Mouse (Mus musculus) midbrain, embryonic 15.5 days (tissue): Measurements from ENCODE around the gene Srebf2. TPM values are rescaled to one million over a fixed set of nuclear protein-coding genes. Genes with fewer than 3 reads are reported as not detected.
A peak's percentile ranks its signal among the peaks of the same experiment; 100 is the strongest.

Source experiments
- ATAC-seq: fragments of 200-750 bp; cut with Nextera tagmentation; replicated peaks from 2 replicates; pipeline ENCODE4 v1.8.0; 2017; ENCODE audit warnings: moderate TSS enrichment
- H3K27ac ChIP-seq: fragments of 300-500 bp; sonication (generic); 2 replicates; pipeline ENCODE4 v1.5.1; 2015; ENCODE audit warnings: mild to moderate bottlenecking, inconsistent platforms
- H3K27me3 ChIP-seq: fragments of 300-500 bp; sonication (generic); replicated peaks from 2 replicates; pipeline ENCODE4 v1.6.1; 2015; ENCODE audit warnings: inconsistent platforms
- H3K36me3 ChIP-seq: fragments of 300-500 bp; sonication (generic); replicated peaks from 2 replicates; pipeline ENCODE4 v1.6.1; 2015; ENCODE audit warnings: inconsistent platforms
- H3K4me1 ChIP-seq: fragments of 300-500 bp; sonication (generic); 2 replicates; pipeline ENCODE4 v1.6.1; 2015; ENCODE audit warnings: inconsistent platforms
- H3K4me2 ChIP-seq: fragments of 300-500 bp; sonication (generic); 2 replicates; pipeline ENCODE4 v1.6.1; 2015; ENCODE audit warnings: inconsistent platforms, mild to moderate bottlenecking, moderate library complexity
- H3K4me3 ChIP-seq: fragments of 300-500 bp; sonication (generic); 2 replicates; pipeline ENCODE4 v1.5.1; 2015; ENCODE audit warnings: mild to moderate bottlenecking, inconsistent platforms
- H3K9ac ChIP-seq: fragments of 300-500 bp; sonication (generic); 2 replicates; pipeline ENCODE4 v1.6.1; 2015; ENCODE audit warnings: mild to moderate bottlenecking, inconsistent platforms
- H3K9me3 ChIP-seq: fragments of 300-500 bp; sonication (generic); 2 replicates; pipeline ENCODE4 v1.6.1; 2016; ENCODE audit warnings: inconsistent platforms
- WGBS: fragments of 180-500 bp; shearing (Covaris S2); methylation state at CpG from one replicate; pipeline ENCODE4 v1.1.7; 2015; ENCODE audit warnings: mixed read lengths; 5-methylcytosine and 5-hydroxymethylcytosine counted together
- polyA plus RNA-seq: library from polyadenylated mRNA; unstranded; fragments of >200 nt; fragmentation: Nextera tagmentation; extraction: Ambion mirVana; gene quantifications from 2 replicates; pipeline ENCODE4 v1.2.1, GENCODE M21; 2015

Srebf2 gene
- polyA plus RNA-seq, 1 experiment from 2014 or later = 224 TPM

GRCm38 (mm10) chr15:82204680-82205371 lies 57.8 kb downstream of the Srebf2 start:
- no peak overlapping the region for H3K27ac ChIP-seq
- no peak overlapping the region for H3K4me3 ChIP-seq
- H3K36me3 ChIP-seq = peaks cover 23% of the 10 kb centered on the region
- H3K4me2 ChIP-seq = no peak overlapping the region
- peaks cover 21% of the 10 kb centered on the region for H3K4me1 ChIP-seq
- no peak overlapping the region for H3K9ac ChIP-seq
- 61% methylated on average over 10 of the region's 10 CpGs for WGBS
- ATAC-seq = no peak
- H3K27me3 ChIP-seq = peaks cover 29% of the 10 kb centered on the region
- H3K9me3 ChIP-seq = no peaks in the 10 kb centered on the region

- H3K4me3 ChIP-seq = 0 out of 2 replicates have a peak overlapping the region, but pooled peaks have one; percentile 2
- 55% methylated on average over 9 of the region's 9 CpGs for WGBS
- H3K9me3 ChIP-seq = no peaks in the 10 kb centered on the region
- H3K27ac ChIP-seq = no peak overlapping the region
- peaks cover 23% of the 10 kb centered on the region for H3K4me1 ChIP-seq
- H3K36me3 ChIP-seq = peaks cover 18% of the 10 kb centered on the region
- peaks cover 46% of the 10 kb centered on the region for H3K27me3 ChIP-seq
- H3K4me2 ChIP-seq = no peak overlapping the region
- H3K9ac ChIP-seq = no peak overlapping the region
- ATAC-seq = peak; percentile 69
These were observed 59.6 kb downstream of the Srebf2 start for GRCm38 (mm10) chr15:82206365-82207104.

GRCm38 (mm10) chr15:82207105-82207459 lies 60.1 kb downstream of the Srebf2 start:
- no peak overlapping the region for H3K27ac ChIP-seq
- no peak for ATAC-seq
- H3K4me1 ChIP-seq = peaks cover 29% of the 10 kb centered on the region
- H3K9me3 ChIP-seq = no peaks in the 10 kb centered on the region
- H3K27me3 ChIP-seq = peaks cover 52% of the 10 kb centered on the region
- peak overlapping the region; percentile 2; the same call in 1 of the 2 replicates for H3K4me3 ChIP-seq
- H3K4me2 ChIP-seq = peak overlapping the region; percentile 19
- H3K9ac ChIP-seq = no peak overlapping the region
- peaks cover 15% of the 10 kb centered on the region for H3K36me3 ChIP-seq
- 17% methylated on average over 34 of the region's 34 CpGs for WGBS

- Histone ChIP-seq H3K36me3 (peaks cover 15% of the 10 kb centered on the region), H3K27me3 (peaks cover 57% of the 10 kb centered on the region), H3K9me3 (no peaks in the 10 kb centered on the region), H3K4me1 (peaks cover 35% of the 10 kb centered on the region), H3K27ac (no peak overlapping the region), H3K4me2 (peak overlapping the region; percentile 19), H3K9ac (no peak overlapping the region), H3K4me3 (peak overlapping the region; percentile 2; the same call in 1 of the 2 replicates)
- ATAC-seq = no peak
- WGBS = 14% methylated on average over 30 of the region's 30 CpGs
These were observed 60.7 kb downstream of the Srebf2 start for GRCm38 (mm10) chr15:82207504-82208219.

- Histone ChIP-seq H3K4me2 (no peak overlapping the region), H3K36me3 (peaks cover 8% of the 10 kb centered on the region), H3K27me3 (peaks cover 64% of the 10 kb centered on the region), H3K27ac (no peak overlapping the region), H3K9ac (no peak overlapping the region), H3K4me1 (peaks cover 37% of the 10 kb centered on the region), H3K9me3 (no peaks in the 10 kb centered on the region), H3K4me3 (no peak overlapping the region)
- 84% methylated on average over 8 of the region's 8 CpGs for WGBS
- ATAC-seq = no peak
These were observed 61.3 kb downstream of the Srebf2 start for GRCm38 (mm10) chr15:82208307-82208706.

GRCm38 (mm10) chr15:82209295-82210050 lies 62.5 kb downstream of the Srebf2 start:
- peaks cover 71% of the 10 kb centered on the region for H3K27me3 ChIP-seq
- no peak overlapping the region for H3K4me3 ChIP-seq
- peaks cover 37% of the 10 kb centered on the region for H3K4me1 ChIP-seq
- H3K36me3 ChIP-seq = no peaks in the 10 kb centered on the region; the same call in 1 of the 2 replicates
- no peaks in the 10 kb centered on the region for H3K9me3 ChIP-seq
- WGBS = 79% methylated on average over 13 of the region's 13 CpGs
- no peak overlapping the region for H3K27ac ChIP-seq
- no peak overlapping the region for H3K4me2 ChIP-seq
- H3K9ac ChIP-seq = no peak overlapping the region
- ATAC-seq = no peak

GRCm38 (mm10) chr15:82210801-82211200 lies 63.8 kb downstream of the Srebf2 start:
- ATAC-seq = no peak
- no peak overlapping the region for H3K9ac ChIP-seq
- H3K27me3 ChIP-seq = peaks cover 78% of the 10 kb centered on the region
- H3K36me3 ChIP-seq = no peaks in the 10 kb centered on the region
- no peak overlapping the region for H3K4me3 ChIP-seq
- peaks cover 37% of the 10 kb centered on the region for H3K4me1 ChIP-seq
- WGBS = 47% methylated on average over 1 of the region's 1 CpGs
- H3K4me2 ChIP-seq = no peak overlapping the region
- H3K27ac ChIP-seq = no peak overlapping the region
- no peaks in the 10 kb centered on the region for H3K9me3 ChIP-seq

GRCm38 (mm10) chr15:82211281-82211680 lies 64.3 kb downstream of the Srebf2 start:
- peaks cover 36% of the 10 kb centered on the region for H3K4me1 ChIP-seq
- no peak for ATAC-seq
- H3K4me3 ChIP-seq = peak overlapping the region; percentile 37
- no peak overlapping the region for H3K27ac ChIP-seq
- WGBS = 2% methylated on average over 10 of the region's 11 CpGs
- H3K4me2 ChIP-seq = peak overlapping the region; percentile 69
- no peaks in the 10 kb centered on the region for H3K36me3 ChIP-seq
- H3K9me3 ChIP-seq = no peaks in the 10 kb centered on the region
- H3K27me3 ChIP-seq = peaks cover 73% of the 10 kb centered on the region
- no peak overlapping the region for H3K9ac ChIP-seq

- peak overlapping the region; percentile 37 for H3K4me3 ChIP-seq
- peak overlapping the region; percentile 12 for H3K9ac ChIP-seq
- peak; percentile 58 for ATAC-seq
- no peaks in the 10 kb centered on the region for H3K9me3 ChIP-seq
- H3K4me2 ChIP-seq = peak overlapping the region; percentile 69
- H3K27me3 ChIP-seq = peaks cover 67% of the 10 kb centered on the region
- no peak overlapping the region for H3K27ac ChIP-seq
- peaks cover 34% of the 10 kb centered on the region for H3K4me1 ChIP-seq
- WGBS = under 1% methylated on average over 102 of the region's 112 CpGs
- no peaks in the 10 kb centered on the region for H3K36me3 ChIP-seq
These were observed 65.2 kb downstream of the Srebf2 start for GRCm38 (mm10) chr15:82211911-82212751.

GRCm38 (mm10) chr15:82212752-82213063 lies 65.7 kb downstream of the Srebf2 start, which contains the start of gene Shisa8:
Gene Shisa8 (minus strand): TSS chr15:82212815.
- Histone ChIP-seq H3K27ac (no peak within 1 kb of the TSS), H3K9ac (peak within 1 kb of the TSS; percentile 12), H3K36me3 (no peaks in the 10 kb centered on the region), H3K4me1 (peaks cover 29% of the 10 kb centered on the region), H3K4me2 (peak within 1 kb of the TSS; percentile 69), H3K4me3 (peak within 1 kb of the TSS; percentile 37), H3K9me3 (no peaks in the 10 kb centered on the region), H3K27me3 (peaks cover 63% of the 10 kb centered on the region)
- no peak for ATAC-seq
- WGBS = 0% methylated on average over 29 of the region's 34 CpGs

- Histone ChIP-seq H3K9ac (no peak overlapping the region), H3K27ac (no peak overlapping the region), H3K36me3 (no peaks in the 10 kb centered on the region), H3K4me2 (no peak overlapping the region), H3K4me3 (no peak overlapping the region), H3K27me3 (peaks cover 60% of the 10 kb centered on the region), H3K4me1 (peaks cover 26% of the 10 kb centered on the region), H3K9me3 (no peaks in the 10 kb centered on the region)
- no peak for ATAC-seq
- 12% methylated on average over 4 of the region's 4 CpGs for WGBS
These were observed 66.2 kb downstream of the Srebf2 start for GRCm38 (mm10) chr15:82213222-82213621.
